Mouse (Mus musculus) midbrain, embryonic 14.5 days (tissue): Measurements from ENCODE around the gene Prrx2. TPM values are rescaled to one million over a fixed set of nuclear protein-coding genes. Genes with fewer than 3 reads are reported as not detected.

ENCODE experiments used
- ATAC-seq: fragments of 200-750 bp; cut with Nextera tagmentation; 2 replicates; pipeline ENCODE4 v1.8.0; 2017; ENCODE audit warnings: moderate number of reproducible peaks, moderate library complexity; ENCODE audit not compliant: low FRiP score, low TSS enrichment
- DNase-seq: peaks from one replicate; pipeline ENCODE4 v3.0.0-alpha.2; 2015
- H3K27ac ChIP-seq: fragments of 300-500 bp; sonication (generic); replicated peaks from 2 replicates; pipeline ENCODE4 v1.5.1; 2014; ENCODE audit warnings: mild to moderate bottlenecking, low read depth, low read length, moderate library complexity
- H3K27me3 ChIP-seq: fragments of 300-500 bp; sonication (generic); 2 replicates; pipeline ENCODE4 v1.6.1; 2014; ENCODE audit warnings: low read length, control low read depth, mixed read lengths; ENCODE audit not compliant: control insufficient read depth, insufficient read depth
- H3K36me3 ChIP-seq: fragments of 300-500 bp; sonication (generic); 2 replicates; pipeline ENCODE4 v1.6.1; 2014; ENCODE audit warnings: low read length, control low read depth; ENCODE audit not compliant: control insufficient read depth, insufficient read depth
- H3K4me1 ChIP-seq: fragments of 300-500 bp; sonication (generic); 2 replicates; pipeline ENCODE4 v1.6.1; 2014; ENCODE audit warnings: mild to moderate bottlenecking, antibody characterized with exemption, low read length, control low read depth; ENCODE audit not compliant: control insufficient read depth, insufficient read depth
- H3K4me2 ChIP-seq: fragments of 300-500 bp; sonication (generic); 2 replicates; pipeline ENCODE4 v1.6.1; 2014; ENCODE audit warnings: mild to moderate bottlenecking, low read length, moderate library complexity
- H3K4me3 ChIP-seq: fragments of 300-500 bp; sonication (generic); replicated peaks from 2 replicates; pipeline ENCODE4 v1.5.1; 2014; ENCODE audit warnings: low read depth, low read length
- H3K9ac ChIP-seq: fragments of 300-500 bp; sonication (generic); replicated peaks from 2 replicates; pipeline ENCODE4 v1.6.1; 2014; ENCODE audit warnings: mild to moderate bottlenecking, low read length, moderate library complexity
- H3K9me3 ChIP-seq: fragments of 300-500 bp; sonication (generic); 2 replicates; pipeline ENCODE4 v1.6.1; 2016; ENCODE audit warnings: low read length, control low read depth, mixed read lengths; ENCODE audit not compliant: control insufficient read depth
- WGBS: fragments of 180-500 bp; shearing (Covaris S2); extraction: QIAGEN DNeasy Blood & Tissue Kit; methylation state at CpG from one replicate; pipeline ENCODE4 v1.1.7; 2014; 5-methylcytosine and 5-hydroxymethylcytosine counted together
- polyA plus RNA-seq: library from polyadenylated mRNA; unstranded; fragments of >200 nt; fragmentation: Nextera tagmentation; extraction: Ambion mirVana; gene quantifications from 2 replicates; pipeline ENCODE4 v1.2.1, GENCODE M21; 2014

Gene Prrx2
- polyA plus RNA-seq, 1 experiment from 2014 or later, result 2.2 TPM

GRCm38 (mm10) chr2:30870863-30871262, 36.1 kb downstream of the Prrx2 start:
- Histone ChIP-seq H3K4me1 (no peaks in the 10 kb centered on the region), H3K4me2 (no peak overlapping the region), H3K4me3 (no peak overlapping the region), H3K27ac (no peak overlapping the region), H3K36me3 (no peaks in the 10 kb centered on the region), H3K9ac (no peak overlapping the region), H3K27me3 (no peaks in the 10 kb centered on the region), H3K9me3 (no peaks in the 10 kb centered on the region)
- no peak for DNase-seq
- whole genome bisulfite sequencing, result 62% methylated on average over 8 of the region's 8 CpGs
- no peak for ATAC-seq

DNA sequence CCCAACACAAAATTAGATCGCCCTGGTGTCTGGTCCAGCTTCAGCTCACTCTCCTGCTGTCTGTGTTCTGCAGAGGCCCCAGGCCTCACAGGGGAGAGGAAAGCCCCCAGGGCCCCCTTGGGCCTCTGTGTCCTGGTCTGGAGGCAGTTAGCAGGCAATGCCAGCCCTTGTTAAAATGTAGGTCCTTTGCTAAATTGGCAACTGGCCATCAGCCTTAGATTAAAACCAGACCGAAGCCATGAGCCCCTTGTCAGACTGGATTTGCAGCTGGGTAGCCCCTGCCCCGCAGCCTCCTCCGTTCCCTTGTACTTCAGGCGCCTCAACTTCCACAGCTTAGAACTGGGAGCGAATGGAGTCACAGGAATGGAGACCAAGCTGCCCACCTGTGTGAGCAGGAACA, 37.9 kb downstream of the Prrx2 start:
- H3K27ac ChIP-seq, result no peak overlapping the region
- 78% methylated on average over 6 of the region's 6 CpGs for WGBS
- no peaks in the 10 kb centered on the region for H3K9me3 ChIP-seq
- H3K9ac ChIP-seq, result no peak overlapping the region
- DNase-seq (no peak), ATAC-seq (no peak)
- no peaks in the 10 kb centered on the region for H3K27me3 ChIP-seq
- no peaks in the 10 kb centered on the region for H3K36me3 ChIP-seq
- H3K4me2 ChIP-seq, result no peak overlapping the region
- H3K4me3 ChIP-seq, result no peak overlapping the region
- H3K4me1 ChIP-seq, result no peaks in the 10 kb centered on the region

DNA sequence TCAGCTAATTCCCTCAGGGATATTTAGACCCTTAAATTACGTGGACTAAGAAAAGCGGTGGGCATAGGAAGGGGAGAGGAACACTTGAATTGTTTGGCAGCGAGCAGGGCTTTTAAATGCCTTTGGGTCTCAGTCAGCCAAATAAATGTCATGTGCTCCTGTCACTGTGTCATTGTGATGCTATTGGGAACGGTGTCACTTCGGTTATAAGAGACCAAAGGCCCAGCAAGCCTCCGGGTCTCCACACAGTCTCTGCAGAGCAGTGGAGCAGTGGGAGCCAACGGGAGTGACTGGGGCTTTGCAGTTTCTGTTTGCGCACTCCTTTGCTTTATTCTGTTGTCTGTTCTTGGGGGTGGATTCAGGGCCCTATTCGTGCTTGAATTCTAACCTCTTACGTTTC, 39.7 kb downstream of the Prrx2 start:
- DNase-seq, result no peak
- H3K9ac ChIP-seq, result no peak overlapping the region
- H3K27me3 ChIP-seq, result no peaks in the 10 kb centered on the region
- 19% methylated on average over 10 of the region's 10 CpGs for WGBS
- H3K4me1 ChIP-seq, result no peaks in the 10 kb centered on the region
- ATAC-seq, result no peak
- no peaks in the 10 kb centered on the region for H3K36me3 ChIP-seq
- no peak overlapping the region for H3K27ac ChIP-seq
- no peak overlapping the region for H3K4me3 ChIP-seq
- H3K9me3 ChIP-seq, result no peaks in the 10 kb centered on the region
- no peak overlapping the region for H3K4me2 ChIP-seq

DNA sequence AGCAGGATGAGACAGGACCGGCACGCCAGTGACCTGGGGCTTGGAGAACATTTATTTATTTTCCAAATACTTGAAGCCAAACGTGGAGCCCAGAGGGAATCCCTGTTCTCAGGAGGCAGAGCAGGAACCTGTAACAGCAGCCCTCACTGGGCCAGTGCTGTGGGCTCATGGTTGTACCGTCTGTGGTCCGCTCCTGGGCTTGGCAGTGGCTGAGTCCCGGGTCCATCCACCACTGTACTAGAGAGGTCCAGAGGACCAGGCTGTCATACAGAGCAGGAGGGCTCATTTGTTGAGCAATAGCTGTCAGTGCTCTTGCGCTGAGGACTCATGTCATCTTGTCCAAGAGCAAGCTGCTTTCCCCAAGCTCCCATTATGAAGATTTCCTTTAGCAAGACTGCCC, 40.3 kb downstream of the Prrx2 start:
- no peak overlapping the region for H3K4me3 ChIP-seq
- no peaks in the 10 kb centered on the region for H3K36me3 ChIP-seq
- H3K4me2 ChIP-seq, result no peak overlapping the region
- no peaks in the 10 kb centered on the region for H3K9me3 ChIP-seq
- no peak overlapping the region for H3K27ac ChIP-seq
- H3K4me1 ChIP-seq, result no peaks in the 10 kb centered on the region
- WGBS, result 74% methylated on average over 7 of the region's 7 CpGs
- no peak for DNase-seq
- ATAC-seq, result no peak
- no peak overlapping the region for H3K9ac ChIP-seq
- no peaks in the 10 kb centered on the region for H3K27me3 ChIP-seq

DNA sequence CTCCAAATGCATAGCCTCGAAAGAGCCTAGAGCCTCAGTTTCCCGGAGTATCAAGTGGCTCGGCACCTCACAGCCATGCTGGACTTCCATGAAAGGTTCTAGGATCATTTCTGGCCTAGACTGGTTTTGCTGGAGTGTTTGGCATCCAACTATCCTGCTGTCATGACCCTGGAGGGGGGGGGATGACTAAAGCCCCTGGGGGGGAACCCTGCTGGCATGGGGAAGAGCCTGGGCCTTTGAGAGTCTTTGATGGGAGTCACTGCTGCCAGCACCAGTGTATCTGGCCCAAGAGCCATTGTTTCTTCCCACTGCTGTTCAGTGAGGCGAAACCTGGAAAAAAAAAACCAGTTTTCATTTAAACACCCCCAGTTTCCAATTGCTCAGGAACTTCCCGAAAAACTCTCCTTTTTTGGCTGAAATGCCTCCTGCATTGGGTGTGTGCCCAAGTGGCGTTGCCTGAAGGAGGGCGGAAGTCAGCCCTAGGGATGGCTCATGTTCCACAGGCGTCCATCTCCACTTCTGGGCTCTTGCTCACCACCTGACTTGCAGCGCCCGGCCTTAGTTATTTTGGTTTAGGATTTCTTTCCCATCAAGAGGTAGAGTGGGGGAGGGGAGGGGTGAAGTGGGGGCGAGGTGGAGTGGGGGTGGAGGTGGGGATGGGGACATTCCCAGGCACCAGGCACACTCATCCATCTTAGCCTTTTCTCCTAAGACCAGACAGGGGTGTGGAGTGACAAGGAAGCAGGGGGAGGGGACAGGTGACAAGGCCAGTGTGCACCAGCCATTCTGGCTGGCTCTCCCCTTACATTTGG, 41.1 kb downstream of the Prrx2 start:
- Histone ChIP-seq H3K9me3 (no peaks in the 10 kb centered on the region), H3K27ac (no peak overlapping the region), H3K4me1 (no peaks in the 10 kb centered on the region), H3K9ac (no peak overlapping the region), H3K27me3 (no peaks in the 10 kb centered on the region), H3K4me2 (no peak overlapping the region), H3K4me3 (no peak overlapping the region), H3K36me3 (no peaks in the 10 kb centered on the region)
- ATAC-seq, result no peak
- 49% methylated on average over 11 of the region's 11 CpGs for WGBS
- DNase-seq, result no peak

- Histone ChIP-seq H3K36me3 (no peaks in the 10 kb centered on the region), H3K4me2 (no peak overlapping the region), H3K4me3 (no peak overlapping the region), H3K4me1 (no peaks in the 10 kb centered on the region), H3K27me3 (no peaks in the 10 kb centered on the region), H3K27ac (no peak overlapping the region), H3K9ac (no peak overlapping the region), H3K9me3 (no peaks in the 10 kb centered on the region)
- DNase-seq (no peak), ATAC-seq (no peak)
- WGBS, result 93% methylated on average over 15 of the region's 15 CpGs
These were observed 44.7 kb downstream of the Prrx2 start for GRCm38 (mm10) chr2:30879481-30879880.

GRCm38 (mm10) chr2:30881215-30881614, 46.4 kb downstream of the Prrx2 start:
- WGBS, result 89% methylated on average over 7 of the region's 7 CpGs
- ATAC-seq (no peak), DNase-seq (no peak)
- H3K36me3 ChIP-seq, result no peaks in the 10 kb centered on the region
- no peaks in the 10 kb centered on the region for H3K9me3 ChIP-seq
- no peak overlapping the region for H3K4me2 ChIP-seq
- no peaks in the 10 kb centered on the region for H3K4me1 ChIP-seq
- H3K4me3 ChIP-seq, result no peak overlapping the region
- no peaks in the 10 kb centered on the region for H3K27me3 ChIP-seq
- no peak overlapping the region for H3K9ac ChIP-seq
- H3K27ac ChIP-seq, result no peak overlapping the region

- Histone ChIP-seq H3K4me2 (no peak overlapping the region), H3K27ac (no peak overlapping the region), H3K4me3 (no peak overlapping the region), H3K9ac (no peak overlapping the region), H3K36me3 (no peaks in the 10 kb centered on the region), H3K4me1 (no peaks in the 10 kb centered on the region), H3K9me3 (no peaks in the 10 kb centered on the region), H3K27me3 (no peaks in the 10 kb centered on the region)
- 93% methylated on average over 4 of the region's 4 CpGs for WGBS
- ATAC-seq (no peak), DNase-seq (no peak)
These were observed 50.1 kb downstream of the Prrx2 start for GRCm38 (mm10) chr2:30884852-30885373.
